Mouse (Mus musculus) liver, embryonic 16.5 days (tissue): ENCODE results near the gene Maml3. TPM values are rescaled to one million over a fixed set of nuclear protein-coding genes. Genes with fewer than 3 reads are reported as not detected.

Source experiments
- ATAC-seq: fragments of 200-750 bp; cut with Nextera tagmentation; 2 replicates; pipeline ENCODE4 v1.8.0; 2017; ENCODE audit warnings: low read depth, mild to moderate bottlenecking, moderate number of reproducible peaks, moderate library complexity
- H3K27ac ChIP-seq: fragments of 300-500 bp; sonication (generic); 2 replicates; pipeline ENCODE4 v1.5.1; 2014; ENCODE audit warnings: mild to moderate bottlenecking, low read length
- H3K27me3 ChIP-seq: fragments of 300-500 bp; sonication (generic); 2 replicates; pipeline ENCODE4 v1.6.1; 2014; ENCODE audit warnings: low read depth, low read length, mixed read lengths; ENCODE audit not compliant: control insufficient read depth, insufficient read depth
- H3K36me3 ChIP-seq: fragments of 300-500 bp; sonication (generic); 2 replicates; pipeline ENCODE4 v1.6.1; 2014; ENCODE audit warnings: mild to moderate bottlenecking; ENCODE audit not compliant: control insufficient read depth, insufficient read depth
- H3K4me1 ChIP-seq: fragments of 300-500 bp; sonication (generic); 2 replicates; pipeline ENCODE4 v1.6.1; 2014; ENCODE audit warnings: low read depth, low read length, mixed read lengths; ENCODE audit not compliant: control insufficient read depth
- H3K4me2 ChIP-seq: fragments of 300-500 bp; sonication (generic); 2 replicates; pipeline ENCODE4 v1.6.1; 2014; ENCODE audit warnings: low read depth, low read length, mixed read lengths
- H3K4me3 ChIP-seq: fragments of 300-500 bp; sonication (generic); 2 replicates; pipeline ENCODE4 v1.5.1; 2014; ENCODE audit warnings: low read depth, mild to moderate bottlenecking, low read length
- H3K9ac ChIP-seq: fragments of 300-500 bp; sonication (generic); 2 replicates; pipeline ENCODE4 v1.6.1; 2014; ENCODE audit warnings: low read depth, low read length
- H3K9me3 ChIP-seq: fragments of 300-500 bp; sonication (generic); replicated peaks from 2 replicates; pipeline ENCODE4 v1.6.1; 2016; ENCODE audit warnings: low read length; ENCODE audit not compliant: control insufficient read depth
- WGBS: fragments of 180-500 bp; shearing (Covaris S2); extraction: QIAGEN DNeasy Blood & Tissue Kit; methylation state at CpG from one replicate; pipeline ENCODE4 v1.1.7; 2014; ENCODE audit not compliant: insufficient replicate concordance; 5-methylcytosine and 5-hydroxymethylcytosine counted together
- polyA plus RNA-seq: library from polyadenylated mRNA; unstranded; fragments of >200 nt; fragmentation: Nextera tagmentation; extraction: Ambion mirVana; gene quantifications from 2 replicates; pipeline ENCODE4 v1.2.1, GENCODE M21; 2015

Maml3 gene
- polyA plus RNA-seq, 1 experiment from 2014 or later: 0.78 TPM

- Histone ChIP-seq H3K4me3 (no peak overlapping the region), H3K4me1 (no peaks in the 10 kb centered on the region), H3K9me3 (no peaks in the 10 kb centered on the region), H3K4me2 (no peak overlapping the region), H3K36me3 (no peaks in the 10 kb centered on the region), H3K9ac (no peak overlapping the region), H3K27me3 (no peaks in the 10 kb centered on the region), H3K27ac (no peak overlapping the region)
- no peak for ATAC-seq
- 54% methylated on average over 4 of the region's 4 CpGs for WGBS
Measured at GRCm38 (mm10) chr3:51847262-51847661, 257.6 kb downstream of the Maml3 start.

GRCm38 (mm10) chr3:51844255-51844654 lies 260.6 kb downstream of the Maml3 start:
- Histone ChIP-seq H3K4me3 (no peak overlapping the region), H3K4me2 (no peak overlapping the region), H3K9ac (no peak overlapping the region), H3K27ac (no peak overlapping the region), H3K9me3 (no peaks in the 10 kb centered on the region), H3K4me1 (no peaks in the 10 kb centered on the region), H3K27me3 (no peaks in the 10 kb centered on the region), H3K36me3 (no peaks in the 10 kb centered on the region)
- ATAC-seq: no peak
- WGBS: 67% methylated on average over 9 of the region's 9 CpGs

- H3K4me1 ChIP-seq: no peaks in the 10 kb centered on the region
- 75% methylated on average over 12 of the region's 12 CpGs for WGBS
- H3K27ac ChIP-seq: no peak overlapping the region
- H3K27me3 ChIP-seq: no peaks in the 10 kb centered on the region
- H3K9me3 ChIP-seq: no peaks in the 10 kb centered on the region
- no peak for ATAC-seq
- H3K9ac ChIP-seq: no peak overlapping the region
- no peaks in the 10 kb centered on the region for H3K36me3 ChIP-seq
- H3K4me3 ChIP-seq: no peak overlapping the region
- H3K4me2 ChIP-seq: no peak overlapping the region
Measured at GRCm38 (mm10) chr3:51842140-51842539, 262.7 kb downstream of the Maml3 start.

GRCm38 (mm10) chr3:51841598-51841997 lies 263.3 kb downstream of the Maml3 start:
- H3K27me3 ChIP-seq: no peaks in the 10 kb centered on the region
- no peaks in the 10 kb centered on the region for H3K9me3 ChIP-seq
- WGBS: 61% methylated on average over 12 of the region's 12 CpGs
- H3K27ac ChIP-seq: no peak overlapping the region
- H3K9ac ChIP-seq: no peak overlapping the region
- no peaks in the 10 kb centered on the region for H3K36me3 ChIP-seq
- no peak overlapping the region for H3K4me3 ChIP-seq
- H3K4me2 ChIP-seq: no peak overlapping the region
- ATAC-seq: no peak
- H3K4me1 ChIP-seq: no peaks in the 10 kb centered on the region

GRCm38 (mm10) chr3:51841177-51841576 lies 263.7 kb downstream of the Maml3 start:
- Histone ChIP-seq H3K27me3 (no peaks in the 10 kb centered on the region), H3K36me3 (no peaks in the 10 kb centered on the region), H3K27ac (no peak overlapping the region), H3K9ac (no peak overlapping the region), H3K9me3 (no peaks in the 10 kb centered on the region), H3K4me3 (no peak overlapping the region), H3K4me2 (no peak overlapping the region), H3K4me1 (no peaks in the 10 kb centered on the region)
- 72% methylated on average over 6 of the region's 6 CpGs for WGBS
- ATAC-seq: no peak

- ATAC-seq: no peak
- H3K27ac ChIP-seq: no peak overlapping the region
- WGBS: 72% methylated on average over 13 of the region's 13 CpGs
Measured at GRCm38 (mm10) chr3:51840095-51840805, 264.6 kb downstream of the Maml3 start.

GRCm38 (mm10) chr3:51839353-51839715 lies 265.5 kb downstream of the Maml3 start:
- H3K4me2 ChIP-seq: no peak overlapping the region
- no peaks in the 10 kb centered on the region for H3K9me3 ChIP-seq
- 56% methylated on average over 5 of the region's 5 CpGs for WGBS
- no peak overlapping the region for H3K9ac ChIP-seq
- H3K4me3 ChIP-seq: no peak overlapping the region
- H3K4me1 ChIP-seq: no peaks in the 10 kb centered on the region
- no peaks in the 10 kb centered on the region for H3K27me3 ChIP-seq
- H3K27ac ChIP-seq: no peak overlapping the region
- H3K36me3 ChIP-seq: no peaks in the 10 kb centered on the region
- no peak for ATAC-seq

More at GRCm38 (mm10) chr3:51840095-51840805, 264.6 kb downstream of the Maml3 start:
- Histone ChIP-seq H3K36me3 (no peaks in the 10 kb centered on the region), H3K9me3 (no peaks in the 10 kb centered on the region), H3K27me3 (no peaks in the 10 kb centered on the region), H3K4me2 (no peak overlapping the region), H3K9ac (no peak overlapping the region), H3K4me1 (no peaks in the 10 kb centered on the region), H3K4me3 (no peak overlapping the region)

GRCm38 (mm10) chr3:51838696-51839352 lies 266.1 kb downstream of the Maml3 start:
- H3K9me3 ChIP-seq: no peaks in the 10 kb centered on the region
- H3K36me3 ChIP-seq: no peaks in the 10 kb centered on the region
- no peak overlapping the region for H3K9ac ChIP-seq
- H3K4me2 ChIP-seq: no peak overlapping the region
- WGBS: 54% methylated on average over 5 of the region's 5 CpGs
- no peak overlapping the region for H3K4me3 ChIP-seq
- no peak for ATAC-seq
- H3K4me1 ChIP-seq: no peaks in the 10 kb centered on the region
- H3K27ac ChIP-seq: no peak overlapping the region
- H3K27me3 ChIP-seq: no peaks in the 10 kb centered on the region

- H3K4me3 ChIP-seq: no peak overlapping the region
- no peaks in the 10 kb centered on the region for H3K9me3 ChIP-seq
- 66% methylated on average over 15 of the region's 15 CpGs for WGBS
- no peaks in the 10 kb centered on the region for H3K36me3 ChIP-seq
- ATAC-seq: no peak
- H3K27me3 ChIP-seq: no peaks in the 10 kb centered on the region
- no peaks in the 10 kb centered on the region for H3K4me1 ChIP-seq
- no peak overlapping the region for H3K27ac ChIP-seq
- no peak overlapping the region for H3K9ac ChIP-seq
- H3K4me2 ChIP-seq: no peak overlapping the region
Measured at GRCm38 (mm10) chr3:51832985-51833384, 271.9 kb downstream of the Maml3 start.
